Mouse (Mus musculus) B cell, adult 67 days (primary cell): ENCODE measurements around the gene Nkx2-5. TPM values are rescaled to one million over a fixed set of nuclear protein-coding genes. Genes with fewer than 3 reads are reported as not detected.

ENCODE experiments used
- total RNA-seq, 2 experiments: library from RNA; stranded (reverse); gene quantifications; 4 replicates each; pipeline ENCODE4 v1.2.4; 2023

Nkx2-5 gene
- total RNA-seq: not detected

DNA sequence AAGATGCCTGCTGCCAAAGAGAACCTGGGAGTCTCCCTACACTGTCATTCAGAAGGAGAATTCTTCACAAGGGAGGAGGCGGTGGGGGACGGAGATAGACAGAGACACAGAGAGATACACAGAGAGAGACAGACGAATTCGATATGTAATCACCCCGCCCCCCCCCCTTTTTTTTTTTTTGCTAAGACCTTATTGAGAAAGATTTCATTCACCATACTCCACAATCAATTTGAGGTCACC, at the start of gene Nkx2-5:
TSS of gene Nkx2-5 (minus strand) at position 101 of the 240 bp plus-strand sequence.

Other genes starting within 250 kb of the Nkx2-5 start
- gene Atp6v0e, start 181.8 kb downstream of the Nkx2-5 start, total RNA-seq: 100 to 1,000 TPM; 107 to 139 TPM
- gene Crebrf, start 129.4 kb downstream of the Nkx2-5 start, total RNA-seq: 100 to 1,000 TPM; 102 to 116 TPM
- 10 to 100 TPM; 49.2 to 56.2 TPM for gene Bnip1, start 63.9 kb downstream of the Nkx2-5 start, total RNA-seq
- 10 to 100 TPM in 1 of 2 experiments, 1 to 10 TPM in 1; 5.7 to 11.6 TPM for gene Kifc5b, start 72.1 kb upstream of the Nkx2-5 start, total RNA-seq
- 100 to 1,000 TPM; 123 to 132 TPM for gene Phf1, start 88.0 kb upstream of the Nkx2-5 start, total RNA-seq
- 10 to 100 TPM; 76.1 to 80.4 TPM for gene Cuta, start 94.6 kb upstream of the Nkx2-5 start, total RNA-seq
- 1 to 10 TPM; 2.3 to 3.2 TPM for gene Syngap1, start 96.2 kb upstream of the Nkx2-5 start, total RNA-seq
- 10 to 100 TPM; 23.5 to 24.4 TPM for gene Zbtb9, start 128.2 kb upstream of the Nkx2-5 start, total RNA-seq
- 10 to 100 TPM; 40.2 to 42.1 TPM for gene Bak1, start 184.0 kb upstream of the Nkx2-5 start, total RNA-seq
- gene Itpr3, start 212.3 kb upstream of the Nkx2-5 start, total RNA-seq: 100 to 1,000 TPM; 186 to 191 TPM